Mouse (Mus musculus) MEL (cell line): ENCODE measurements around the gene Actr1a. TPM values are rescaled to one million over a fixed set of nuclear protein-coding genes. Genes with fewer than 3 reads are reported as not detected.

Experiments used
- DNase-seq: peaks from one replicate; pipeline ENCODE4 v3.0.0; 2011; ENCODE audit warnings: low read depth, low spot score
- H3K27ac ChIP-seq: 2 replicates; pipeline ENCODE4 v1.5.1; 2012; ENCODE audit warnings: low read depth, mild to moderate bottlenecking, control low read depth, low read length, moderate library complexity; ENCODE audit not compliant: control insufficient read depth
- H3K27me3 ChIP-seq, 2 experiments: fragments of 150-350 bp in 1 of 2; sonication (generic) in 1 of 2; 2 replicates each; pipeline ENCODE4 v1.6.1; 2012; ENCODE audit warnings: low read length in 2 of 2, mild to moderate bottlenecking in 2 of 2, improper control_type of control experiment in 1 of 2, moderate library complexity in 1 of 2; ENCODE audit not compliant: insufficient read depth in 2 of 2, control insufficient read depth in 1 of 2
- H3K36me3 ChIP-seq, 2 experiments: 2 replicates each; pipeline ENCODE4 v1.6.1; 2012 to 2014; ENCODE audit warnings: low read length in 2 of 2, improper control_type of control experiment in 1 of 2, inconsistent platforms in 1 of 2, mild to moderate bottlenecking in 1 of 2; ENCODE audit not compliant: insufficient read depth in 2 of 2, control insufficient read depth in 1 of 2
- H3K4me1 ChIP-seq, 2 experiments: fragments of 150-350 bp in 1 of 2; sonication (generic) in 1 of 2; 2 replicates each; pipeline ENCODE4 v1.6.1; 2012; ENCODE audit warnings: low read length in 2 of 2, improper control_type of control experiment in 1 of 2, mild to moderate bottlenecking in 1 of 2; ENCODE audit not compliant: insufficient read depth in 2 of 2, control insufficient read depth in 1 of 2
- H3K4me3 ChIP-seq, 2 experiments: fragments of 150-350 bp in 1 of 2; sonication (generic) in 1 of 2; 2 replicates each; pipeline ENCODE4 v1.5.1; 2012; ENCODE audit warnings: low read depth in 2 of 2, low read length in 2 of 2, mild to moderate bottlenecking in 2 of 2, moderate library complexity in 2 of 2, control low read depth in 1 of 2, improper control_type of control experiment in 1 of 2; ENCODE audit not compliant: control insufficient read depth in 1 of 2, insufficient read depth in 1 of 2
- H3K79me2 ChIP-seq: 2 replicates; pipeline ENCODE4 v1.6.1; 2012; ENCODE audit warnings: mild to moderate bottlenecking, low read length, moderate library complexity; ENCODE audit not compliant: control insufficient read depth, poor library complexity, insufficient read depth
- H3K9ac ChIP-seq: 2 replicates; pipeline ENCODE4 v1.6.1; 2012; ENCODE audit warnings: low read depth, mild to moderate bottlenecking, control low read depth, low read length, moderate library complexity; ENCODE audit not compliant: control insufficient read depth, poor library complexity, severe bottlenecking
- H3K9me3 ChIP-seq: fragments of 150-350 bp; sonication (generic); replicated peaks from 2 replicates; pipeline ENCODE4 v1.6.1; 2012; ENCODE audit warnings: mild to moderate bottlenecking, low read length, improper control_type of control experiment, moderate library complexity; ENCODE audit not compliant: insufficient read depth
- BHLHE40 ChIP-seq: IDR thresholded peaks from 2 replicates; pipeline ENCODE4 v1.6.1; 2012; ENCODE audit warnings: low read depth, mild to moderate bottlenecking, inconsistent platforms, low read length, improper control_type of control experiment, borderline replicate concordance
- CTCF ChIP-seq, 3 experiments: IDR thresholded peaks in 2 of 3; conservative IDR thresholded peaks in 1 of 3; 2 replicates each; pipeline ENCODE4 v1.5.1; 2011 to 2012; ENCODE audit warnings: low read length in 3 of 3, low read depth in 2 of 3, mild to moderate bottlenecking in 2 of 3, improper control_type of control experiment in 1 of 3, inconsistent platforms in 1 of 3, mixed read lengths in 1 of 3, moderate library complexity in 1 of 3; ENCODE audit not compliant: control insufficient read depth in 1 of 3, insufficient read depth in 1 of 3, poor library complexity in 1 of 3, severe bottlenecking in 1 of 3
- ELF1 ChIP-seq: IDR thresholded peaks from 2 replicates; pipeline ENCODE4 v1.6.1; 2014; ENCODE audit warnings: low read depth, mild to moderate bottlenecking, inconsistent platforms, low read length, improper control_type of control experiment, moderate library complexity
- ETS1 ChIP-seq: IDR thresholded peaks from 2 replicates; pipeline ENCODE4 v1.6.1; 2012; ENCODE audit warnings: low read depth, mild to moderate bottlenecking, inconsistent platforms, low read length, improper control_type of control experiment, moderate library complexity
- GATA1 ChIP-seq: IDR thresholded peaks from 2 replicates; pipeline ENCODE4 v1.6.1; 2011; ENCODE audit warnings: low read depth, low read length, improper control_type of control experiment
- JUND ChIP-seq: IDR thresholded peaks from 2 replicates; pipeline ENCODE4 v1.6.1; 2011; ENCODE audit warnings: low read depth, mild to moderate bottlenecking, improper control_type of control experiment, low read length
- MAX ChIP-seq: IDR thresholded peaks from 2 replicates; pipeline ENCODE4 v1.6.1; 2011; ENCODE audit warnings: low read length, improper control_type of control experiment
- MAZ ChIP-seq: IDR thresholded peaks from 2 replicates; pipeline ENCODE4 v1.6.1; 2012; ENCODE audit warnings: low read depth, mild to moderate bottlenecking, inconsistent platforms, low read length, improper control_type of control experiment
- MXI1 ChIP-seq: IDR thresholded peaks from 2 replicates; pipeline ENCODE4 v1.6.1; 2011; ENCODE audit warnings: mild to moderate bottlenecking, low read depth, low read length, improper control_type of control experiment
- NELFE ChIP-seq: IDR thresholded peaks from 2 replicates; pipeline ENCODE4 v1.6.1; 2011; ENCODE audit warnings: low read depth, low read length, improper control_type of control experiment
- NRF1 ChIP-seq: IDR thresholded peaks from 2 replicates; pipeline ENCODE4 v1.6.1; 2014; ENCODE audit warnings: low read depth, mild to moderate bottlenecking, inconsistent platforms, low read length, improper control_type of control experiment, moderate library complexity; ENCODE audit not compliant: poor library complexity, insufficient read depth, severe bottlenecking
- POLR2A ChIP-seq, 2 experiments: IDR thresholded peaks; 2 replicates each; pipeline ENCODE4 v1.6.1; 2011 to 2012; ENCODE audit warnings: low read length in 2 of 2, mild to moderate bottlenecking in 2 of 2, control low read depth in 1 of 2, improper control_type of control experiment in 1 of 2, low read depth in 1 of 2, moderate library complexity in 1 of 2; ENCODE audit not compliant: control insufficient read depth in 1 of 2, insufficient read depth in 1 of 2, poor library complexity in 1 of 2
- POLR2AphosphoS2 ChIP-seq: IDR thresholded peaks from 2 replicates; pipeline ENCODE4 v1.6.1; 2011; ENCODE audit warnings: low read length, improper control_type of control experiment
- POLR2AphosphoS5 ChIP-seq: IDR thresholded peaks from 2 replicates; pipeline ENCODE4 v1.6.1; 2012; ENCODE audit warnings: low read depth, borderline replicate concordance, mild to moderate bottlenecking, inconsistent platforms, low read length, moderate library complexity, mixed read lengths
- RAD21 ChIP-seq: IDR thresholded peaks from 2 replicates; pipeline ENCODE4 v1.6.1; 2011; ENCODE audit warnings: mild to moderate bottlenecking, low read depth, low read length, improper control_type of control experiment
- RCOR1 ChIP-seq: IDR thresholded peaks from 2 replicates; pipeline ENCODE4 v1.6.1; 2012; ENCODE audit warnings: low read depth, mild to moderate bottlenecking, inconsistent platforms, low read length, improper control_type of control experiment
- SIN3A ChIP-seq: IDR thresholded peaks from 2 replicates; pipeline ENCODE4 v1.6.1; 2012; ENCODE audit warnings: low read length, improper control_type of control experiment, inconsistent platforms
- SMC3 ChIP-seq: IDR thresholded peaks from 2 replicates; pipeline ENCODE4 v1.6.1; 2011; ENCODE audit warnings: low read depth, low read length, improper control_type of control experiment
- TCF12 ChIP-seq: IDR thresholded peaks from 2 replicates; pipeline ENCODE4 v1.6.1; 2014; ENCODE audit warnings: low read depth, mild to moderate bottlenecking, inconsistent platforms, low read length, improper control_type of control experiment, moderate library complexity
- USF1 ChIP-seq: IDR thresholded peaks from 2 replicates; pipeline ENCODE4 v1.6.1; 2014; ENCODE audit warnings: low read depth, mild to moderate bottlenecking, inconsistent platforms, low read length, improper control_type of control experiment, moderate library complexity
- ZC3H11A ChIP-seq: IDR thresholded peaks from 2 replicates; pipeline ENCODE4 v1.6.1; 2012; ENCODE audit warnings: low read depth, mild to moderate bottlenecking, inconsistent platforms, low read length, improper control_type of control experiment
- ZKSCAN1 ChIP-seq: IDR thresholded peaks from 2 replicates; pipeline ENCODE4 v1.6.1; 2012; ENCODE audit warnings: low read depth, mild to moderate bottlenecking, inconsistent platforms, low read length, improper control_type of control experiment, moderate library complexity
- ZNF384 ChIP-seq: IDR thresholded peaks from 2 replicates; pipeline ENCODE4 v1.6.1; 2012; ENCODE audit warnings: low read depth, mild to moderate bottlenecking, inconsistent platforms, low read length, improper control_type of control experiment
- polyA plus RNA-seq, 2 experiments: library from polyadenylated mRNA; stranded (reverse) in 1 of 2; unstranded in 1 of 2; fragments of >175 nt in 1 of 2; fragments of >200 nt in 1 of 2; gene quantifications; 2 replicates each; pipeline versions ENCODE4 v1.2.1 to v1.2.4; 2012; ENCODE audit warnings: low replicate concordance in 2 of 2, low read depth in 1 of 2; ENCODE audit not compliant: insufficient read length in 2 of 2, insufficient read depth in 1 of 2, missing spikeins in 1 of 2
- total RNA-seq: library from RNA; depleted of rRNA; stranded (reverse); fragments of 300-350 nt; gene quantifications from 2 replicates; pipeline ENCODE4 v1.2.3, GENCODE M21; 2012

Gene Actr1a
- total and polyA plus RNA-seq, 3 experiments, result 140 to 530 (median 193) TPM

GRCm38 (mm10) chr19:46389872-46390271 lies 5.7 kb downstream of the Actr1a start:
- TF ChIP-seq RAD21 (peak; percentile 54), CTCF (IDR thresholded peaks at IDR 0.05 in 2 of 3, conservative IDR thresholded peaks at IDR 0.05 in 1 of 3; ENCODE audit: control insufficient read depth in 1 of 3, insufficient read depth in 1 of 3, low read depth in 2 of 3, low read length in 3 of 3, poor library complexity in 1 of 3, severe bottlenecking in 1 of 3) (peak; percentile 38 to 80 (median 67); a peak in 5 of 6 replicates), POLR2AphosphoS2 (no peak), USF1 (no peak), SIN3A (0 out of 2 replicates have a peak, but pooled peaks have one; percentile 24), ELF1 (no peak), MAZ (no peak), JUND (no peak), SMC3 (peak; percentile 55), ZC3H11A (peak; percentile 38; the same call in 1 of the 2 replicates), TCF12 (no peak)
- Histone ChIP-seq H3K27me3 (no peaks in the 10 kb centered on the region), H3K9me3 (no peaks in the 10 kb centered on the region), H3K4me3 (no peak overlapping the region), H3K9ac (no peak overlapping the region), H3K79me2 (peaks cover 60% of the 10 kb centered on the region), H3K36me3 (peaks cover 7 to 21% of the 10 kb centered on the region in 2 experiments), H3K27ac (no peak overlapping the region), H3K4me1 (peaks cover 0 to 9% of the 10 kb centered on the region in 2 experiments; a peak in 2 of 4 replicates)
- DNase-seq, result peak; percentile 54

- no peak overlapping the region for H3K27ac ChIP-seq
- H3K79me2 ChIP-seq, result no peaks in the 10 kb centered on the region; the same call in 1 of the 2 replicates
- no peak for DNase-seq
- no peak for TF ChIP-seq GATA1
- TF ChIP-seq ETS1, result no peak
- TF ChIP-seq POLR2A (IDR thresholded peaks at IDR 0.05; ENCODE audit: control insufficient read depth in 1 of 2, insufficient read depth in 1 of 2, low read depth in 1 of 2, low read length in 2 of 2, poor library complexity in 1 of 2), result no peak
- no peak for TF ChIP-seq MAZ
- no peak for TF ChIP-seq RAD21
- TF ChIP-seq MAX, result no peak
- no peak for TF ChIP-seq MXI1
- H3K27me3 ChIP-seq, result no peaks in the 10 kb centered on the region
- no peak overlapping the region for H3K9ac ChIP-seq
- no peaks in the 10 kb centered on the region for H3K9me3 ChIP-seq
- no peaks in the 10 kb centered on the region for H3K4me1 ChIP-seq
- H3K4me3 ChIP-seq, result no peak overlapping the region
- peaks cover 0 to 56% of the 10 kb centered on the region in 2 experiments; a peak in 2 of 4 replicates for H3K36me3 ChIP-seq
These were observed 13.3 kb downstream of the Actr1a start for GRCm38 (mm10) chr19:46382275-46382674.

- no peaks in the 10 kb centered on the region for H3K79me2 ChIP-seq
- no peak for DNase-seq
- no peak overlapping the region for H3K4me3 ChIP-seq
- H3K4me1 ChIP-seq, result no peaks in the 10 kb centered on the region
- H3K9ac ChIP-seq, result no peak overlapping the region
- H3K36me3 ChIP-seq, result peaks cover 0 to 19% of the 10 kb centered on the region in 2 experiments; a peak in 2 of 4 replicates
- H3K27me3 ChIP-seq, result no peaks in the 10 kb centered on the region
- H3K9me3 ChIP-seq, result no peaks in the 10 kb centered on the region
- no peak overlapping the region for H3K27ac ChIP-seq
- no peak for TF ChIP-seq JUND
- TF ChIP-seq POLR2AphosphoS2, result peak; percentile 80; the same call in 1 of the 2 replicates
- no peak for TF ChIP-seq BHLHE40
- no peak for TF ChIP-seq CTCF (IDR thresholded peaks at IDR 0.05 in 2 of 3, conservative IDR thresholded peaks at IDR 0.05 in 1 of 3; ENCODE audit: control insufficient read depth in 1 of 3, insufficient read depth in 1 of 3, low read depth in 2 of 3, low read length in 3 of 3, poor library complexity in 1 of 3, severe bottlenecking in 1 of 3)
- no peak for TF ChIP-seq POLR2AphosphoS5
- no peak for TF ChIP-seq NRF1
- no peak for TF ChIP-seq ZNF384
- no peak for TF ChIP-seq SMC3
- no peak for TF ChIP-seq ZKSCAN1
- TF ChIP-seq ETS1, result no peak
- TF ChIP-seq POLR2A (IDR thresholded peaks at IDR 0.05; ENCODE audit: control insufficient read depth in 1 of 2, insufficient read depth in 1 of 2, low read depth in 1 of 2, low read length in 2 of 2, poor library complexity in 1 of 2), result peak in 1 of 2 experiments; percentile 20; a peak in 1 of 4 replicates
- no peak for TF ChIP-seq USF1
- TF ChIP-seq NELFE, result no peak
- TF ChIP-seq RCOR1, result no peak
- TF ChIP-seq, all 39 proteins: peak for 2
These were observed 19.7 kb downstream of the Actr1a start for GRCm38 (mm10) chr19:46375891-46376290.
